Comparison of ENCODE assay signal across 23 mouse cellular contexts in genomic region chr6:18820246-18820645, GRCm38 (mm10). TPM values are rescaled to one million over a fixed set of nuclear protein-coding genes. Genes with fewer than 3 reads are reported as not detected.
A peak's percentile ranks its signal among the peaks of the same experiment; 100 is the strongest.
DNase-seq lines count a peak whose midpoint lies in the region; ATAC-seq and TF ChIP-seq lines count a peak whose summit lies in the region.
"Had no signal": no experiment of that assay in that cellular context is flagged by ENCODE, and none has a peak within 500 bp of the region (broad histone marks: within the 10 kb centered on the region; RNA-seq: fewer than 3 reads in every experiment).

No protein-coding gene starts in this region.

- H3K27me3 ChIP-seq in forebrain, embryonic 15.5 days = no peaks in the 10 kb centered on the region
- no peaks in the 10 kb centered on the region for H3K27me3 ChIP-seq in forebrain, embryonic 14.5 days (replicated peaks; ENCODE audit: control insufficient read depth, insufficient read depth, low read length)
- no peaks in the 10 kb centered on the region for H3K27me3 ChIP-seq in forebrain, postnatal 0 days (ENCODE audit: insufficient read depth, low read length)
- H3K27me3 ChIP-seq in forebrain, embryonic 12.5 days = no peaks in the 10 kb centered on the region
- H3K27me3 ChIP-seq: CH12.LX; embryonic facial prominence, embryonic 12.5 days had no signal

- 60% methylated on average over 4 of the region's 4 CpGs for WGBS in forebrain, embryonic 15.5 days
- WGBS in forebrain, embryonic 14.5 days = 77% methylated on average over 4 of the region's 4 CpGs
- WGBS in forebrain, postnatal 0 days = 51% methylated on average over 4 of the region's 4 CpGs
- WGBS in forebrain, embryonic 12.5 days = 65% methylated on average over 4 of the region's 4 CpGs

- no peak overlapping the region for H3K9ac ChIP-seq in forebrain, embryonic 15.5 days (replicated peaks)
- H3K9ac ChIP-seq in forebrain, embryonic 14.5 days (ENCODE audit: low read length) = no peak overlapping the region
- no peak overlapping the region for H3K9ac ChIP-seq in forebrain, postnatal 0 days
- H3K9ac ChIP-seq in forebrain, embryonic 12.5 days = no peak overlapping the region
- H3K9ac ChIP-seq: embryonic facial prominence, embryonic 12.5 days had no signal

- ATAC-seq in forebrain, embryonic 15.5 days (replicated peaks) = peak; percentile 47; the same call in 1 of the 2 replicates
- ATAC-seq in forebrain, embryonic 14.5 days = no peak
- ATAC-seq in forebrain, postnatal 0 days = peak; percentile 40; the same call in 1 of the 2 replicates
- no peak for ATAC-seq in forebrain, embryonic 12.5 days (ENCODE audit: low FRiP score)
- ATAC-seq: activated CD4-positive, CD25-positive, alpha-beta regulatory T cell, adult 4 months had no signal

- intact Hi-C loops in left cerebral cortex, postnatal 25 days (cut with DNase I) = no loop called here

- no peak overlapping the region for H3K4me3 ChIP-seq in forebrain, embryonic 15.5 days
- no peak overlapping the region for H3K4me3 ChIP-seq in forebrain, embryonic 14.5 days (ENCODE audit: low read depth, low read length)
- no peak overlapping the region for H3K4me3 ChIP-seq in forebrain, postnatal 0 days (ENCODE audit: low read depth, low read length)
- no peak overlapping the region for H3K4me3 ChIP-seq in forebrain, embryonic 12.5 days (replicated peaks)
- H3K4me3 ChIP-seq: embryonic facial prominence, embryonic 10.5 days; embryonic facial prominence, embryonic 12.5 days had no signal

- H3K9me3 ChIP-seq in forebrain, embryonic 15.5 days = no peaks in the 10 kb centered on the region
- no peaks in the 10 kb centered on the region for H3K9me3 ChIP-seq in forebrain, embryonic 14.5 days (replicated peaks; ENCODE audit: control insufficient read depth, low read length)
- no peaks in the 10 kb centered on the region for H3K9me3 ChIP-seq in forebrain, postnatal 0 days (ENCODE audit: low read length)
- no peaks in the 10 kb centered on the region for H3K9me3 ChIP-seq in forebrain, embryonic 12.5 days
- H3K9me3 ChIP-seq: embryonic facial prominence, embryonic 10.5 days; embryonic facial prominence, embryonic 12.5 days; G1E had no signal

- no peak for DNase-seq in forebrain, embryonic 14.5 days (ENCODE audit: low spot score)
- peak; percentile 3 for DNase-seq in forebrain, postnatal 0 days
- peak; percentile 20 for DNase-seq in brain, adult 2 months (ENCODE audit: low read depth, low spot score)
- no peak for DNase-seq in left cerebral cortex, postnatal 25 days (ENCODE audit: low spot score in 2 of 2)
- DNase-seq: adrenal gland, adult 8-10 months; adrenal gland, postnatal 14 days; adrenal gland, postnatal 36 days; B cell, adult 2 months; cerebellum, adult 11-12 months; cerebellum, adult 2 months; cerebellum, adult 9-10 months; cerebellum, postnatal 10 days; cerebellum, postnatal 25 days had no signal

- H3K4me1 ChIP-seq in forebrain, embryonic 15.5 days = no peaks in the 10 kb centered on the region
- no peaks in the 10 kb centered on the region for H3K4me1 ChIP-seq in forebrain, embryonic 14.5 days (ENCODE audit: control insufficient read depth, insufficient read depth, low read length)
- no peaks in the 10 kb centered on the region for H3K4me1 ChIP-seq in forebrain, postnatal 0 days (ENCODE audit: insufficient read depth)
- H3K4me1 ChIP-seq in forebrain, embryonic 12.5 days = no peaks in the 10 kb centered on the region
- H3K4me1 ChIP-seq: embryonic facial prominence, embryonic 12.5 days had no signal

- no peak overlapping the region for H3K4me2 ChIP-seq in forebrain, embryonic 15.5 days (replicated peaks)
- H3K4me2 ChIP-seq in forebrain, embryonic 14.5 days (ENCODE audit: low read length) = no peak overlapping the region
- H3K4me2 ChIP-seq in forebrain, postnatal 0 days (ENCODE audit: low read depth) = no peak overlapping the region
- no peak overlapping the region for H3K4me2 ChIP-seq in forebrain, embryonic 12.5 days
- H3K4me2 ChIP-seq: embryonic facial prominence, embryonic 12.5 days had no signal

- no peaks in the 10 kb centered on the region for H3K36me3 ChIP-seq in forebrain, embryonic 15.5 days
- H3K36me3 ChIP-seq in forebrain, embryonic 14.5 days (ENCODE audit: control insufficient read depth, insufficient read depth, low read length) = no peaks in the 10 kb centered on the region
- no peaks in the 10 kb centered on the region for H3K36me3 ChIP-seq in forebrain, postnatal 0 days (ENCODE audit: insufficient read depth)
- H3K36me3 ChIP-seq in forebrain, embryonic 12.5 days (replicated peaks) = no peaks in the 10 kb centered on the region
- H3K36me3 ChIP-seq: embryonic facial prominence, embryonic 10.5 days; embryonic facial prominence, embryonic 12.5 days; G1E had no signal

- no peak overlapping the region for H3K27ac ChIP-seq in forebrain, embryonic 15.5 days (replicated peaks)
- H3K27ac ChIP-seq in forebrain, embryonic 14.5 days (ENCODE audit: low read depth, low read length) = no peak overlapping the region
- no peak overlapping the region for H3K27ac ChIP-seq in forebrain, postnatal 0 days (ENCODE audit: low read depth, low read length)
- no peak overlapping the region for H3K27ac ChIP-seq in forebrain, embryonic 12.5 days
- H3K27ac ChIP-seq: embryonic facial prominence, embryonic 10.5 days; embryonic facial prominence, embryonic 12.5 days had no signal

- TF ChIP-seq CTCF in forebrain, postnatal 0 days (IDR thresholded peaks at IDR 0.05; ENCODE audit: low read depth) = no peak

RNA-seq across cellular contexts. Expression of gene Lsm8, which starts 28.1 kb away (rescaled TPM):
- 184 and 191 TPM in 2 replicates for polyA plus RNA-seq in forebrain, embryonic 15.5 days (2015; fragmentation: Nextera tagmentation; extraction: Ambion mirVana)
- 154 and 194 TPM in 2 replicates for polyA plus RNA-seq in forebrain, embryonic 14.5 days (2014; fragmentation: Nextera tagmentation; extraction: Ambion mirVana)
- total RNA-seq in forebrain, postnatal 0 days (2014; rRNA removed) = 60.0 and 78.2 TPM in 2 replicates
- 104 and 117 TPM in 2 replicates for polyA plus RNA-seq in forebrain, postnatal 0 days (2015; fragmentation: Nextera tagmentation; extraction: Ambion mirVana)
- 230 and 232 TPM in 2 replicates for polyA plus RNA-seq in forebrain, embryonic 12.5 days (2016; fragmentation: Nextera tagmentation; extraction: Ambion mirVana)
- total RNA-seq in left cerebral cortex, postnatal 25 days (2021) = 10 to 100 TPM; 32.5 to 34.0 TPM

RNA-seq across cellular contexts. Expression of gene Ankrd7, which starts 45.9 kb away (rescaled TPM):
- 0.15 and 0.24 TPM in 2 replicates for polyA plus RNA-seq in forebrain, embryonic 15.5 days (2015; fragmentation: Nextera tagmentation; extraction: Ambion mirVana)
- not detected in 2 replicates for polyA plus RNA-seq in forebrain, embryonic 14.5 days (2014; fragmentation: Nextera tagmentation; extraction: Ambion mirVana)
- 0.15 and 0.33 TPM in 2 replicates for total RNA-seq in forebrain, postnatal 0 days (2014; rRNA removed)
- not detected in 2 replicates for polyA plus RNA-seq in forebrain, postnatal 0 days (2015; fragmentation: Nextera tagmentation; extraction: Ambion mirVana)
- 0.27 and 0.35 TPM in 2 replicates for polyA plus RNA-seq in forebrain, embryonic 12.5 days (2016; fragmentation: Nextera tagmentation; extraction: Ambion mirVana)
- under 1 TPM in 1 of 2 experiments, not detected in 1; 0.27 TPM for total RNA-seq in left cerebral cortex, postnatal 25 days (2021)
- total RNA-seq: adrenal gland, adult 18-20 months; adrenal gland, adult 8-10 months; adrenal gland, postnatal 14 days; adrenal gland, postnatal 36 days; CH12.LX; G1E had no signal
- polyA plus RNA-seq: activated CD4-positive, CD25-positive, alpha-beta regulatory T cell, adult 4 months; embryonic facial prominence, embryonic 14.5 days; G1E; Patski had no signal

Comparison
In these comparisons a context has a peak if more than half of its experiments do, and no peak if none do; other contexts are left out.
1. ATAC-seq: peak in forebrain, embryonic 15.5 days (single experiment) and forebrain, postnatal 0 days (single experiment); none in forebrain, embryonic 14.5 days (single experiment) and forebrain, embryonic 12.5 days (single experiment).
2. DNase-seq: peak in forebrain, postnatal 0 days (single experiment) and brain, adult 2 months (single experiment); none in forebrain, embryonic 14.5 days (single experiment) and left cerebral cortex, postnatal 25 days (0 of 2).